ENCODE assay signal across 28 mouse cellular contexts in the genomic region with DNA sequence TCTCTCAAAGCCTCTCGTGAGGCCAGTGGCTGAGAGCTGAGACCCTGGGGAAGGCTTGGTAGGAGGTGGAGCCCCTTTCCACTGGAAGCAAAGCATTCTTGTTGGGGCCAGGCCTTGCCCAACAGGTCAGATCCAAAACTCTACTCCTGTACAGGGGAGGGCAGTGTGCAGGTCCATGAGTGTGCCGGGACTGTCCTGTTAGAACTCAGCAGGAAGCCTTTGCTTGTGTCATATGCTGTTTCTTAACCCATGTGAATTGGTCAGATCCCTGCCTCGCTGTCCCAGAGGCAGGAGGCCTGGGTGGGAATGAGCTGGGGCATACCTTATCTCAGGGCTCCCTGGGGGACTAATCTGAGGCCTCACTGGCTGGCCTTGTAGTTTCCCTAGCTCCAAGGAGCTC. TPM values are rescaled to one million over a fixed set of nuclear protein-coding genes. Genes with fewer than 3 reads are reported as not detected.
A peak's percentile ranks its signal among the peaks of the same experiment; 100 is the strongest.
DNase-seq lines count a peak whose midpoint lies in the region; ATAC-seq and TF ChIP-seq lines count a peak whose summit lies in the region.
"Had no signal": no experiment of that assay in that cellular context is flagged by ENCODE, and none has a peak within 500 bp of the region (broad histone marks: within the 10 kb centered on the region; RNA-seq: fewer than 3 reads in every experiment).

No protein-coding gene starts in this region.

- 0 out of 2 replicates have a peak, but pooled peaks have one; percentile 13 for ATAC-seq in liver, embryonic 12.5 days
- ATAC-seq in liver, embryonic 11.5 days (replicated peaks; ENCODE audit: low FRiP score): no peak
- peak; percentile 60 for ATAC-seq in liver, postnatal 0 days
- ATAC-seq: activated CD4-positive, CD25-positive, alpha-beta regulatory T cell, adult 4 months; forebrain, embryonic 14.5 days; hindbrain, postnatal 0 days; Patski had no signal

- peak; percentile 10; the same call in 1 of the 2 replicates for TF ChIP-seq POLR2A in heart, adult 2 months (IDR thresholded peaks at IDR 0.05; ENCODE audit: insufficient read depth, low read depth, low read length)

- peak overlapping the region; percentile 15; the same call in 1 of the 2 replicates for H3K27ac ChIP-seq in heart, adult 2 months
- no peak overlapping the region for H3K27ac ChIP-seq in liver, embryonic 12.5 days
- H3K27ac ChIP-seq in liver, embryonic 11.5 days (ENCODE audit: low read depth, low read length): no peak overlapping the region
- H3K27ac ChIP-seq in liver, postnatal 0 days (ENCODE audit: low read depth): peak overlapping the region; percentile 64
- H3K27ac ChIP-seq: embryonic facial prominence, embryonic 15.5 days; forebrain, embryonic 10.5 days; heart, embryonic 13.5 days; hindbrain, embryonic 13.5 days; hindbrain, postnatal 0 days had no signal

- TF ChIP-seq CTCF in heart, adult 2 months (IDR thresholded peaks at IDR 0.05): no peak
- no peak for TF ChIP-seq CTCF in liver, postnatal 0 days (IDR thresholded peaks at IDR 0.05; ENCODE audit: low read depth)

- H3K4me2 ChIP-seq in liver, embryonic 12.5 days: no peak overlapping the region
- H3K4me2 ChIP-seq in liver, embryonic 11.5 days: no peak overlapping the region
- H3K4me2 ChIP-seq in liver, postnatal 0 days (ENCODE audit: low read depth, low read length): no peak overlapping the region
- H3K4me2 ChIP-seq: embryonic facial prominence, embryonic 15.5 days; heart, embryonic 13.5 days; hindbrain, embryonic 13.5 days had no signal

- no peak overlapping the region for H3K9ac ChIP-seq in heart, adult 2 months (ENCODE audit: low read depth, low read length)
- no peak overlapping the region for H3K9ac ChIP-seq in liver, embryonic 12.5 days
- H3K9ac ChIP-seq in liver, embryonic 11.5 days (ENCODE audit: low read depth, low read length): no peak overlapping the region
- no peak overlapping the region for H3K9ac ChIP-seq in liver, postnatal 0 days (replicated peaks)
- H3K9ac ChIP-seq: embryonic facial prominence, embryonic 15.5 days; heart, embryonic 13.5 days; hindbrain, embryonic 13.5 days had no signal

- intact Hi-C loops in heart, adult 2 months (cut with DNase I): no loop called here
- intact Hi-C loops in heart, postnatal 10 days (cut with DNase I): no loop called here

- WGBS in heart, adult 2 months: 57% methylated on average over 3 of the region's 3 CpGs
- 52% methylated on average over 3 of the region's 3 CpGs for WGBS in liver, embryonic 12.5 days (ENCODE audit: insufficient replicate concordance)
- WGBS in liver, embryonic 11.5 days: 68% methylated on average over 3 of the region's 3 CpGs
- WGBS in liver, postnatal 0 days (ENCODE audit: insufficient replicate concordance): 52% methylated on average over 3 of the region's 3 CpGs

- no peaks in the 10 kb centered on the region for H3K27me3 ChIP-seq in heart, adult 2 months (ENCODE audit: control insufficient read depth, insufficient read depth, low read length)
- H3K27me3 ChIP-seq in liver, embryonic 12.5 days (replicated peaks): no peaks in the 10 kb centered on the region
- no peaks in the 10 kb centered on the region for H3K27me3 ChIP-seq in liver, embryonic 11.5 days (replicated peaks; ENCODE audit: control insufficient read depth, insufficient read depth, low read length)
- no peaks in the 10 kb centered on the region for H3K27me3 ChIP-seq in liver, postnatal 0 days (ENCODE audit: insufficient read depth, low read length)
- H3K27me3 ChIP-seq: CH12.LX; embryonic facial prominence, embryonic 15.5 days; heart, embryonic 13.5 days; hindbrain, embryonic 13.5 days; Patski had no signal

- TF ChIP-seq EP300 in heart, adult 2 months (IDR thresholded peaks at IDR 0.05; ENCODE audit: insufficient read depth, low read depth, low read length): no peak
- no peak for TF ChIP-seq EP300 in liver, postnatal 0 days (IDR thresholded peaks at IDR 0.05; ENCODE audit: low read depth)

- no peak for DNase-seq in heart, adult 2 months
- DNase-seq in heart, postnatal 10 days: no peak
- no peak for DNase-seq in liver, embryonic 11.5 days (ENCODE audit: low spot score)
- peak; percentile 35 for DNase-seq in induced T-regulatory cell, adult 2 months (ENCODE audit: low read depth)
- no peak for DNase-seq in liver, postnatal 0 days
- DNase-seq in thymus, adult 18-20 months: no peak
- DNase-seq in frontal cortex, postnatal 10 days (ENCODE audit: low spot score in 2 of 2): no peak
- DNase-seq: adrenal gland, postnatal 14 days; cerebellum, adult 18-20 months; cerebellum, adult 9-11 months; cerebellum, postnatal 36 days; gastrocnemius, postnatal 10 days had no signal

- H3K36me3 ChIP-seq in heart, adult 2 months (ENCODE audit: control insufficient read depth, insufficient read depth, low read length): peaks cover 10% of the 10 kb centered on the region
- peaks cover 26% of the 10 kb centered on the region; the same call in 1 of the 2 replicates for H3K36me3 ChIP-seq in liver, embryonic 12.5 days
- H3K36me3 ChIP-seq in liver, embryonic 11.5 days (ENCODE audit: control insufficient read depth, insufficient read depth, low read length): peaks cover 2% of the 10 kb centered on the region; the same call in 1 of the 2 replicates
- peaks cover 29% of the 10 kb centered on the region for H3K36me3 ChIP-seq in liver, postnatal 0 days (replicated peaks; ENCODE audit: insufficient read depth, low read length)
- H3K36me3 ChIP-seq: hindbrain, embryonic 13.5 days had no signal

- no peaks in the 10 kb centered on the region for H3K9me3 ChIP-seq in liver, embryonic 12.5 days (replicated peaks)
- no peaks in the 10 kb centered on the region for H3K9me3 ChIP-seq in liver, embryonic 11.5 days (ENCODE audit: control insufficient read depth, low read length)
- H3K9me3 ChIP-seq in liver, postnatal 0 days (ENCODE audit: low read length): no peaks in the 10 kb centered on the region
- H3K9me3 ChIP-seq: embryonic facial prominence, embryonic 15.5 days; forebrain, embryonic 10.5 days; heart, embryonic 13.5 days; hindbrain, embryonic 13.5 days had no signal

- no peaks in the 10 kb centered on the region for H3K79me2 ChIP-seq in heart, adult 2 months (replicated peaks; ENCODE audit: control insufficient read depth, insufficient read depth, low read length)

- no peak overlapping the region for H3K4me3 ChIP-seq in heart, adult 2 months
- no peak overlapping the region for H3K4me3 ChIP-seq in liver, embryonic 12.5 days
- no peak overlapping the region for H3K4me3 ChIP-seq in liver, embryonic 11.5 days (ENCODE audit: low read depth, low read length)
- H3K4me3 ChIP-seq in liver, postnatal 0 days (ENCODE audit: low read depth, low read length): no peak overlapping the region
- H3K4me3 ChIP-seq: embryonic facial prominence, embryonic 15.5 days; erythroblast, embryonic 14.5 days; forebrain, embryonic 10.5 days; heart, embryonic 13.5 days; hindbrain, embryonic 13.5 days had no signal

- peaks cover 6% of the 10 kb centered on the region for H3K4me1 ChIP-seq in heart, adult 2 months (ENCODE audit: control insufficient read depth, insufficient read depth, low read length)
- peaks cover 18% of the 10 kb centered on the region for H3K4me1 ChIP-seq in liver, embryonic 12.5 days
- H3K4me1 ChIP-seq in liver, embryonic 11.5 days (replicated peaks; ENCODE audit: control insufficient read depth, insufficient read depth, low read length): peaks cover 3% of the 10 kb centered on the region; the same call in 1 of the 2 replicates
- peaks cover 21% of the 10 kb centered on the region for H3K4me1 ChIP-seq in liver, postnatal 0 days (ENCODE audit: insufficient read depth)
- H3K4me1 ChIP-seq: hindbrain, embryonic 13.5 days had no signal

RNA-seq across cellular contexts. Expression of a gene that starts 7.3 kb away (rescaled TPM):
- under 1 TPM in 1 of 2 experiments, not detected in 1; 0.47 TPM for total RNA-seq in heart, adult 2 months (2021)
- polyA plus RNA-seq in heart, adult 2 months (2012; rRNA removed): 1.4 and 1.8 TPM in 2 replicates
- total RNA-seq in heart, postnatal 10 days (2021): under 1 TPM in 1 of 2 experiments, not detected in 1; 0.30 TPM
- polyA plus RNA-seq in liver, embryonic 12.5 days (2016; fragmentation: Nextera tagmentation; extraction: Ambion mirVana): 0.13 TPM in 1 of 2 replicates, not detected in the other
- not detected in 2 replicates for polyA plus RNA-seq in liver, embryonic 11.5 days (2014; fragmentation: Nextera tagmentation; extraction: Ambion mirVana)
- 0.12 and 0.23 TPM in 2 replicates for polyA plus RNA-seq in liver, postnatal 0 days (2015; fragmentation: Nextera tagmentation; extraction: Ambion mirVana)
- total RNA-seq: hindbrain, postnatal 0 days had no signal
- polyA plus RNA-seq: embryonic facial prominence, embryonic 11.5 days; erythroblast, embryonic 14.5 days; forebrain, embryonic 10.5 days; forebrain, embryonic 14.5 days; heart, postnatal 0 days; hindbrain, embryonic 13.5 days; hindbrain, postnatal 0 days had no signal

RNA-seq across cellular contexts. Expression of a gene that starts 10.4 kb away (rescaled TPM):
- total RNA-seq in heart, adult 2 months (2021): 10 to 100 TPM; 15.2 to 19.7 TPM
- 20.5 and 28.6 TPM in 2 replicates for polyA plus RNA-seq in heart, adult 2 months (2012; rRNA removed)
- 10 to 100 TPM; 15.3 to 18.4 TPM for total RNA-seq in heart, postnatal 10 days (2021)
- 7.3 and 7.5 TPM in 2 replicates for polyA plus RNA-seq in liver, embryonic 12.5 days (2016; fragmentation: Nextera tagmentation; extraction: Ambion mirVana)
- 8.4 and 8.7 TPM in 2 replicates for polyA plus RNA-seq in liver, embryonic 11.5 days (2014; fragmentation: Nextera tagmentation; extraction: Ambion mirVana)
- 22.0 and 24.5 TPM in 2 replicates for polyA plus RNA-seq in liver, postnatal 0 days (2015; fragmentation: Nextera tagmentation; extraction: Ambion mirVana)

RNA-seq across cellular contexts. Expression of a gene that starts 59.7 kb away (rescaled TPM):
- total RNA-seq in heart, adult 2 months (2021): not detected
- 0.12 and 0.21 TPM in 2 replicates for polyA plus RNA-seq in heart, adult 2 months (2012; rRNA removed)
- not detected for total RNA-seq in heart, postnatal 10 days (2021)
- not detected in 2 replicates for polyA plus RNA-seq in liver, embryonic 12.5 days (2016; fragmentation: Nextera tagmentation; extraction: Ambion mirVana)
- polyA plus RNA-seq in liver, embryonic 11.5 days (2014; fragmentation: Nextera tagmentation; extraction: Ambion mirVana): not detected in 2 replicates
- polyA plus RNA-seq in liver, postnatal 0 days (2015; fragmentation: Nextera tagmentation; extraction: Ambion mirVana): not detected in 2 replicates
- total RNA-seq: adrenal gland, adult 18-20 months; adrenal gland, postnatal 14 days; CH12.LX; gastrocnemius, postnatal 10 days; hematopoietic stem cell, adult 5-6 weeks; hindbrain, postnatal 0 days had no signal
- polyA plus RNA-seq: embryonic facial prominence, embryonic 11.5 days; embryonic facial prominence, embryonic 15.5 days; erythroblast, embryonic 14.5 days; forebrain, embryonic 14.5 days; gonadal fat pad, adult 2 months; heart, embryonic 13.5 days; hindbrain, embryonic 13.5 days; hindbrain, postnatal 0 days; Patski had no signal

Comparison
In these comparisons a context has a peak if more than half of its experiments do, and no peak if none do; other contexts are left out.
1. H3K27ac ChIP-seq: peak in heart, adult 2 months (single experiment) and liver, postnatal 0 days (single experiment); none in liver, embryonic 12.5 days (single experiment) and liver, embryonic 11.5 days (single experiment).